Mouse (Mus musculus): ENCODE measurements around the gene Smoc2.

- TF ChIP-seq TCF12 (IDR thresholded peaks at IDR 0.05; ENCODE audit: low read depth, low read length) (no peak), CTCF (IDR thresholded peaks at IDR 0.05 in 2 of 3, conservative IDR thresholded peaks at IDR 0.05 in 1 of 3; ENCODE audit: control insufficient read depth in 1 of 3, insufficient read depth in 1 of 3, low read depth in 2 of 3, low read length in 3 of 3, poor library complexity in 1 of 3, severe bottlenecking in 1 of 3) (no peak), CHD1 (IDR thresholded peaks at IDR 0.05; ENCODE audit: low read depth, low read length) (no peak), GATA1 (IDR thresholded peaks at IDR 0.05; ENCODE audit: low read depth, low read length) (no peak), POLR2A (IDR thresholded peaks at IDR 0.05; ENCODE audit: control insufficient read depth in 1 of 2, insufficient read depth in 1 of 2, low read depth in 1 of 2, low read length in 2 of 2, poor library complexity in 1 of 2) (no peak), EP300 (IDR thresholded peaks at IDR 0.05; ENCODE audit: low read depth in 1 of 2, low read length in 2 of 2) (no peak), ZMIZ1 (IDR thresholded peaks at IDR 0.05; ENCODE audit: low read depth, low read length) (no peak), ZNF384 (IDR thresholded peaks at IDR 0.05; ENCODE audit: low read depth, low read length) (no peak), TAL1 (IDR thresholded peaks at IDR 0.05; ENCODE audit: low read length) (no peak), USF2 (IDR thresholded peaks at IDR 0.05; ENCODE audit: borderline replicate concordance in 1 of 2, insufficient read depth in 1 of 2, low read depth in 1 of 2, low read length in 2 of 2) (no peak)
Observed at GRCm38 (mm10) chr17:14420460-14421046, 141.2 kb downstream of the Smoc2 start.

Data from MEL (cell line).